Mouse (Mus musculus): ENCODE data around the gene Gm49320.

- TF ChIP-seq CTCF (IDR thresholded peaks at IDR 0.05; ENCODE audit: control insufficient read depth, insufficient read depth, insufficient read length) (no peak), USF1 (IDR thresholded peaks at IDR 0.05; ENCODE audit: low read depth) (no peak), MAX (IDR thresholded peaks at IDR 0.05) (no peak)
Measured at GRCm38 (mm10) chr8:4226323-4226722, 12.3 kb upstream of the Gm49320 start.

All from C2C12 (cell line).